Mouse (Mus musculus) liver, embryonic 14.5 days (tissue): ENCODE results near the gene Uchl4.

Source experiments
- CTCF ChIP-seq: IDR thresholded peaks from 2 replicates; pipeline ENCODE4 v1.5.1; 2016; ENCODE audit warnings: antibody characterized with exemption, low read depth, control low read depth
- EP300 ChIP-seq: IDR thresholded peaks from 2 replicates; pipeline ENCODE4 v1.6.1; 2016; ENCODE audit warnings: antibody characterized with exemption, low read depth

- TF ChIP-seq CTCF = no peak
- no peak for TF ChIP-seq EP300
Observed at GRCm38 (mm10) chr9:64221480-64221879, 13.5 kb upstream of the Uchl4 start.
